Mouse (Mus musculus) testis, adult 2 months (tissue): Measurements from ENCODE around the gene Gm11639.

Source experiments
- CTCF ChIP-seq: fragments of 200-500 bp; IDR thresholded peaks from 2 replicates; pipeline ENCODE4 v1.5.1; 2012; ENCODE audit warnings: low read depth, mild to moderate bottlenecking, inconsistent platforms, low read length, moderate library complexity; ENCODE audit not compliant: control insufficient read depth, insufficient read depth, insufficient replicate concordance
- POLR2A ChIP-seq: fragments of 200-500 bp; IDR thresholded peaks from 2 replicates; pipeline ENCODE4 v1.6.1; 2012; ENCODE audit warnings: low read depth, mild to moderate bottlenecking, inconsistent platforms, low read length, moderate library complexity; ENCODE audit not compliant: control insufficient read depth

- TF ChIP-seq CTCF (no peak), POLR2A (no peak)
These were observed 42.3 kb upstream of the Gm11639 start for GRCm38 (mm10) chr11:104643236-104643635.
